Comparison of ENCODE assay signal across 8 mouse cellular contexts in genomic region chr11:76763053-76763740, GRCm38 (mm10). TPM values are rescaled to one million over a fixed set of nuclear protein-coding genes. Genes with fewer than 3 reads are reported as not detected.
A peak's percentile ranks its signal among the peaks of the same experiment; 100 is the strongest.
DNase-seq lines count a peak whose midpoint lies in the region; ATAC-seq lines count a peak whose summit lies in the region.

Gene Gosr1, minus strand, starts transcription at chr11:76763579.

- H3K27ac ChIP-seq in lung, embryonic 16.5 days (ENCODE audit: low read length): peak within 1 kb of the TSS; percentile 86

- H3K4me2 ChIP-seq in lung, embryonic 16.5 days (ENCODE audit: low read depth, low read length): peak within 1 kb of the TSS; percentile 68

- ATAC-seq in hematopoietic stem cell, adult 5-6 weeks (replicated peaks in 1 of 2; ENCODE audit: insufficient read depth in 1 of 2, low FRiP score in 2 of 2, low TSS enrichment in 1 of 2, low read depth in 1 of 2, poor library complexity in 2 of 2, severe bottlenecking in 2 of 2): peak; percentile 100
- ATAC-seq in lung, embryonic 16.5 days (ENCODE audit: low read depth): peak; percentile 99

- peak within 1 kb of the TSS; percentile 94 for H3K9ac ChIP-seq in lung, embryonic 16.5 days (ENCODE audit: low read length)

- H3K9me3 ChIP-seq in lung, embryonic 16.5 days (ENCODE audit: control insufficient read depth, low read length): no peaks in the 10 kb centered on the region

- DNase-seq in MEL-GATA-1-ER (ENCODE audit: extremely low read depth, low read depth): peak; percentile 94
- peak; percentile 92 for DNase-seq in cerebellum, adult 8-10 months
- peak; percentile 99 for DNase-seq in forelimb bud, embryonic 11.5 days (ENCODE audit: low read depth, low spot score)
- peak; percentile 88 for DNase-seq in layer of hippocampus, adult 9-10 months (ENCODE audit: low spot score)
- peak; percentile 68 for DNase-seq in ovary, postnatal 10 days (ENCODE audit: low spot score)
- DNase-seq in thymus, postnatal 10 days (ENCODE audit: low spot score in 2 of 2): peak; percentile 87 to 94

- no peaks in the 10 kb centered on the region; the same call in 1 of the 2 replicates for H3K27me3 ChIP-seq in lung, embryonic 16.5 days (ENCODE audit: control insufficient read depth, insufficient read depth, low read depth, low read length)

- under 1% methylated on average over 28 of the region's 28 CpGs for WGBS in lung, embryonic 16.5 days

- H3K36me3 ChIP-seq in lung, embryonic 16.5 days (ENCODE audit: control insufficient read depth, insufficient read depth, low read length): peaks cover 16% of the 10 kb centered on the region

- H3K4me3 ChIP-seq in lung, embryonic 16.5 days (ENCODE audit: low read length): peak within 1 kb of the TSS; percentile 79

- 0 out of 2 replicates have a peak, but pooled peaks cover 3% of the 10 kb centered on the region for H3K4me1 ChIP-seq in lung, embryonic 16.5 days (replicated peaks; ENCODE audit: control insufficient read depth, insufficient read depth, low read length)

RNA-seq across cellular contexts. Expression of gene Gosr1, which starts in this region (rescaled TPM):
- 48.6 and 99.6 TPM in 2 replicates for total RNA-seq in hematopoietic stem cell, adult 5-6 weeks (2017)
- polyA plus RNA-seq in lung, embryonic 16.5 days (2015; fragmentation: Nextera tagmentation; extraction: Ambion mirVana): 27.6 and 29.9 TPM in 2 replicates

Comparison
In these comparisons a context has a peak if more than half of its experiments do, and no peak if none do; other contexts are left out.
1. Peak in every context shown above with its lines: DNase-seq, ATAC-seq, H3K4me3 ChIP-seq and H3K27ac ChIP-seq.